Mouse (Mus musculus): ENCODE results near the gene Gfy. TPM values are rescaled to one million over a fixed set of nuclear protein-coding genes. Genes with fewer than 3 reads are reported as not detected.

Gfy gene
- total RNA-seq, 2 experiments from 2014 or later, result not detected

DNA sequence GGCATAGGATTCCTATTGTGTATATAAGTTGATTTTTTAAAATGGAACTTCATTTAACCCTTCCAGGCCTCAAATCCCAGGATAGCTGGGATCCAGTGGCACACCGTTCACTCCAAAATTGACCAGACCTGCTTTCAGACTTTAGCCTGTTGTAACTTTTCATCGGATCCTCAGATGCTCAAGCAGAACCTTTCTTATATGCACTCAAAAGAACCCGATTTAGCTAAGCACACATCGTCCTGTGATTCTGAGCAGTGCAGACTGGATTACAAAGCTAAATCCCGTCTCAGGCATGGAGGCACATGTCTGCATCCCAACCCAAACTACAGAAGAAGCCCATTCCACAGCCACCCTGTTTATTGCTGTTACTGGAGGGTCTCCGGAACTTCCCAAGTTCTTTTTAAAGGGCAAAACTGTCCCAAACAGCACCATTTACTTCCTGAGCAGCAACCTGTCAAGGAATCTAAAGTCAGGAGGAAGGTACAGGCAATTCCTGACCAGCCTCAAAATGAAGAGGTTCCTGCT, 51.6 kb downstream of the Gfy start:
- DNase-seq, result no peak

DNA sequence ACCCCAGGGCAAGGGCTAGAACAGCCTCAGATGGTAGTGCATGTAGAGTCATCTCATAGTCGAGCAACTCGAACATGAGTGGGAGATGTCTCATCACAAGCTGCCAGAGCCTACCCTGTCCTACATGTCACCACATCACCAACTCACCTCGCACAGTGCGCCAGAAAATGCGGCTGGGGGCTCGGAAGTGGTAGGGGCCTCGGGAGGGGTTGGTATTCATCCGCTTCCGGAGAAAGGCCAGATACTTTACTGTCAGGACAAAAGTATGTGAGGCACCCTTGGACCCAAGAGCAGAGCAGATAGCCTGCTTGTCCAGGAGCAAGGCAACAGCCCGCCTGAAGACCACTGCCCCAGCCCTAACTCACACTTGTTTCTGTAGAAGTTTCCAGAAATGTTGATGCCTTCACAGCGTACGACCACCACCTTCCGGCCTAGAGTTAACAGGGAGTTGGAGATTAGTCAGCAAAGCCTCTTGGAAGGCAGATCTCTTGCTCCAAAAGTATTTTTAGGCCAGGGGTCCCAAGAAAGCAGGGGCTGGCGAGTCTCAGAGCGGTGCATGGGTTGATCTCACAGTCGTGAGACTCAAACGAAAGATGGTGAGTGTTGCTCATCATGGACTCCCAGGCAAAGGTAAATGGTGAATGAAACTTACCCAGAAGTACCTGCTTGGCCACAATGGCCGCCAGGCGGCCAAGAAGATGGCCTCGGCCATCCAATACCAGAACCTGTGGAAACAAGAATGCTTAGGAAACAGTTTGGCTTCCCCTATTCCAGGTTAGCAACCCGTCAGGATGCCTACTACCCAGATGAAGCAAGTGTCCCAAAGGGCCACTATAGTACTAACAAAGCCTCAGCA, 52.3 kb downstream of the Gfy start:
- no peak for DNase-seq

Small RNAs within 50 kb of the gene (microRNA-seq; reads per million reads assigned to microRNA genes)
- 12.4 to 17.4 reads per million in 2 experiments for gene Mir5121
- 0 reads per million in 2 experiments for gene Mir7055

Other genes with a start within 250 kb of the Gfy start
- not detected for gene Tsks, start 236.4 kb downstream of the Gfy start, total RNA-seq (2021)
- 1 to 10 TPM; 1.8 to 2.0 TPM for gene Cpt1c, start 204.7 kb downstream of the Gfy start, total RNA-seq (2021)
- 100 to 1,000 TPM in 1 of 2 experiments, 10 to 100 TPM in 1; 90.3 to 110 TPM for gene Prmt1, start 193.0 kb downstream of the Gfy start, total RNA-seq (2021)
- gene Irf3, start 181.9 kb downstream of the Gfy start, total RNA-seq (2021), result 10 to 100 TPM; 21.3 to 29.5 TPM
- 1 to 10 TPM; 8.1 to 9.7 TPM for gene Bcl2l12, start 180.9 kb downstream of the Gfy start, total RNA-seq (2021)
- gene Scaf1, start 163.2 kb downstream of the Gfy start, total RNA-seq (2021), result 10 to 100 TPM; 45.1 to 46.0 TPM
- gene Rras, start 161.6 kb downstream of the Gfy start, total RNA-seq (2021), result 10 to 100 TPM; 43.9 to 47.7 TPM
- 10 to 100 TPM; 21.5 to 21.9 TPM for gene Prr12, start 126.7 kb downstream of the Gfy start, total RNA-seq (2021)
- 10 to 100 TPM; 29.6 to 35.2 TPM for gene Nosip, start 117.1 kb downstream of the Gfy start, total RNA-seq (2021)
- gene Prrg2, start 116.9 kb downstream of the Gfy start, total RNA-seq (2021), result 1 to 10 TPM; 7.8 TPM
- gene Rcn3, start 87.3 kb downstream of the Gfy start, total RNA-seq (2021), result 10 to 100 TPM; 20.0 to 20.7 TPM
- 10 to 100 TPM; 60.3 to 66.8 TPM for gene Fcgrt, start 75.7 kb downstream of the Gfy start, total RNA-seq (2021)
- 100 to 1,000 TPM; 512 to 646 TPM for gene Rps11, start 55.1 kb downstream of the Gfy start, total RNA-seq (2021)
- 100 to 1,000 TPM; 714 to 715 TPM for gene Rpl13a, start 50.8 kb downstream of the Gfy start, total RNA-seq (2021)
- under 1 TPM; 0.26 to 0.47 TPM for gene Gm45713, start 43.3 kb downstream of the Gfy start, total RNA-seq (2021)
- gene Flt3l, start 43.1 kb downstream of the Gfy start, total RNA-seq (2021), result 1 to 10 TPM; 2.7 to 5.3 TPM
- 10 to 100 TPM; 35.5 to 42.7 TPM for gene Pih1d1, start 25.3 kb downstream of the Gfy start, total RNA-seq (2021)
- 10 to 100 TPM; 21.5 to 26.8 TPM for gene Aldh16a1, start 25.0 kb downstream of the Gfy start, total RNA-seq (2021)
- gene Slc17a7, start 15.6 kb downstream of the Gfy start, total RNA-seq (2021), result 10 to 100 TPM; 29.7 to 32.4 TPM
- gene Pth2, start 1.4 kb upstream of the Gfy start, total RNA-seq (2021), result not detected
- under 1 TPM in 1 of 2 experiments, not detected in 1; 0.46 TPM for gene Ccdc155, start 25.3 kb upstream of the Gfy start, total RNA-seq (2021)
- not detected for gene Dkkl1, start 32.6 kb upstream of the Gfy start, total RNA-seq (2021)
- 1 to 10 TPM; 6.4 to 7.7 TPM for gene Tead2, start 36.2 kb upstream of the Gfy start, total RNA-seq (2021)
- 10 to 100 TPM in 1 of 2 experiments, 1 to 10 TPM in 1; 2.6 to 12.8 TPM for gene Cd37, start 59.5 kb upstream of the Gfy start, total RNA-seq (2021)
- not detected for gene Slc6a16, start 61.5 kb upstream of the Gfy start, total RNA-seq (2021)
- gene Slc6a21, start 97.9 kb upstream of the Gfy start, total RNA-seq (2021), result not detected
- 10 to 100 TPM; 20.0 to 27.9 TPM for gene Trpm4, start 154.2 kb upstream of the Gfy start, total RNA-seq (2021)
- 100 to 1,000 TPM; 954 to 975 TPM for gene Hrc, start 155.7 kb upstream of the Gfy start, total RNA-seq (2021)
- under 1 TPM in 1 of 2 experiments, not detected in 1; 0.33 TPM for gene Ppfia3, start 187.4 kb upstream of the Gfy start, total RNA-seq (2021)
- 1 to 10 TPM; 1.7 to 2.3 TPM for gene Lin7b, start 191.0 kb upstream of the Gfy start, total RNA-seq (2021)
- 10 to 100 TPM; 81.1 to 85.7 TPM for gene Snrnp70, start 216.2 kb upstream of the Gfy start, total RNA-seq (2021)
- gene Kcna7, start 226.1 kb upstream of the Gfy start, total RNA-seq (2021), result 1 to 10 TPM; 6.1 to 7.4 TPM
- gene Ntf5, start 234.1 kb upstream of the Gfy start, total RNA-seq (2021), result under 1 TPM; 0.25 to 0.28 TPM
- not detected for gene Lhb, start 241.3 kb upstream of the Gfy start, total RNA-seq (2021)